Mouse (Mus musculus) gonadal fat pad, adult 2 months (tissue): ENCODE data around the gene Slf2. TPM values are rescaled to one million over a fixed set of nuclear protein-coding genes. Genes with fewer than 3 reads are reported as not detected.

Experiments used
- DNase-seq: peaks from one replicate; pipeline ENCODE4 v3.0.0-alpha.2; 2012; ENCODE audit warnings: low read depth
- polyA plus RNA-seq: library from polyadenylated mRNA; depleted of rRNA; stranded (reverse); fragments of >200 nt; gene quantifications from 2 replicates; pipeline ENCODE4 v1.2.3, GENCODE M21; 2012

The Slf2 gene
- polyA plus RNA-seq, 1 experiment = 53.7 TPM

DNA sequence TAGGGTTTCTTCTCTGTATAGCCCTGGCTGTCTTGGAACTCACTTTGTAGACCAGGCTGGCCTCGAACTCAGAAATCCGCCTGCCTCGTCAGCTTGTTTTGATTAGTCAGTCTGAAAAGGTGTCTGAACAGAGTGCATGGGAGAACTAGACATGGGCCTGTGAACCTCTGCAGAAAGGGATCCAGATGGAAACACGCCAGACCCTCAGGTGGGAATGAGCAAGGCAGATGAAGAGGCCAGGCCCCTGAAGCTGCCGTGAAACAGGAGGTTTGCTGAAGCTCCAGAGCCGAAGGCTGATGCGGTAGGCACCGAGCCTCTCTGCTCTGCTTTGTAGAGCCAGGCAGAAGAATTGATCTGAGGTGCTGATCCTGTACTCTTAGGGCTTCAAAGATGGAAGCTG lies 81.3 kb downstream of the Slf2 start:
- no peak for DNase-seq

DNA sequence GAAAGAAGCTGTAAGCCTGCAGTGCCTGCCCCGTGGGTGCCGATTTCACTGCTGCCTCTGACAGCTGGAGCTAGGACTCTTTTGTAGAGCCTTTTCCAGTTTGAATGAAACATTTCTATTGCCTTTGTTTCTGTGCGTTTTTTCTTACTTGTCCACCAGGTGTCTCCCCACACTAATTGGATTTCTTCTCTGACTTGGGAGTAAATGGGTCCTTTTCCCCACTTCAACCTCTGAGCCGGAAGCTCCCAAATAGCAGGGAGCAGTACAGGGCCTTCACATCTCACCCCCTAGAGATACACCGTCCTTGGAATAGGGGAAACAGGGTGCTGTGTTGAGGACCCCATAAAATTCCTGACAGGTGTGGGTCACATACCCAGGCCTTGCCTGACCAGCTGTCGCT lies 81.7 kb downstream of the Slf2 start:
- DNase-seq = no peak

DNA sequence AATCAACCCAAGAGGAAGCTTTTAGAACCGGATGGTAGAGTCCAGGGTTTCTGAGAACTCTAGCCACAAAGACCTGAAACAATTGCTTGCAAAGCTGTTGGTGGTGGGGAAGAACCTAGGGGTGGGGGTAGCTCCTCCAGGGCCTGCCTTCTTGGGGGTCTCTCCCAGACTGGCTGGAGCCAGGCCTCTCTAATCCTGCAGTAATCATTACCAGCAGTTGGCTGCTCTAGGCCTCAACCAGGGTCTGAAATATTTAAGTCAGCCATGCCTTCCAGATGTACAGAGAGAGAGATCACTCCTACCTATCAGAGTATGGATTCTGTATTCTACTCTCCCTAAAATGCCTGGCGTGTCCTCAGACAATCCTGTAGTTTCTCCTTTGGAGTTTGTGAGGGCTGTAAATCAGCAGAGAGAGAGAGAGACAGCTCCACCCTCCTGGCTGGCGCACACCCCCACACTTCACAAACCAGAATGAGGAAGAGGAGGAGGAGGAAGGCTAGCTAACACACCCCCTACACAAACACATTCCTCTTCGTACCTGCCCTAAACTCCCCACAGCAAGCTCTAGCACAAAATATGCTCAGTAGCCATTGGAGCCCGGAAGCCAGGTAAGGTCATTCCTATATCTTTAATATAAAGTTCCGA lies 82.8 kb downstream of the Slf2 start:
- DNase-seq = no peak

DNA sequence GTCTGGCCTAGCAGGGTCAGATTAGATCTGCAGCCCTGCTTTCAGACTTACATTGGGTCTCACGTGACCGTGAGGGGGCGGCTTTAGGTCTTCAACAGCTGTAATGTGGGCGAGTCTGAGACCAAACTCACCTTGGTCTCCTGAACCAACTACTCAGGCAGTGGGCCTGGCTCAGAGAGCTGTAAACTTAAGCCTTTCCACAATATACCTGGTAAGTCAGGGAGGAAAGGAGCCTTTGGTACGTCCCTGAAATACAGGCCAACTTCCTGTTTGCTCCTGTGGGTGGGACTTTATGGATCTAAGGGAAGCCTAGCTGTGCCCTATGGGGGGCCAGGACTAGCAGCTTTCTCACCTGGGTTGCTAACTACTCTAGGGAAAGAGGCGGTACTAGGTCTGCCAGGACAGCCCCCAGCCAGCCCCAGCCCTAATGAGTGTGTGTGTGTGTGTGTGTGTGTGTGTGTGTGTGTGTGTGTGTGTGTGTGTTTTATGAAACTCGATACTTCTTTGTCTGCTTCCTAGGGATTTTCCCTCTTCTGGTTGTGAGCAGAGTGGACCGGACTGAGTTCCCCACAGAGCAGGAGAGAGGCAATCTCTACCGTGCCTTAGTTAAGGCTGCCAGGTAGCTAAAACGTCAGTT lies 83.5 kb downstream of the Slf2 start, which contains the start of gene Lzts2:
Gene Lzts2 (plus strand): TSS at position 80 of the 637 bp plus-strand sequence.
- no peak for DNase-seq

DNA sequence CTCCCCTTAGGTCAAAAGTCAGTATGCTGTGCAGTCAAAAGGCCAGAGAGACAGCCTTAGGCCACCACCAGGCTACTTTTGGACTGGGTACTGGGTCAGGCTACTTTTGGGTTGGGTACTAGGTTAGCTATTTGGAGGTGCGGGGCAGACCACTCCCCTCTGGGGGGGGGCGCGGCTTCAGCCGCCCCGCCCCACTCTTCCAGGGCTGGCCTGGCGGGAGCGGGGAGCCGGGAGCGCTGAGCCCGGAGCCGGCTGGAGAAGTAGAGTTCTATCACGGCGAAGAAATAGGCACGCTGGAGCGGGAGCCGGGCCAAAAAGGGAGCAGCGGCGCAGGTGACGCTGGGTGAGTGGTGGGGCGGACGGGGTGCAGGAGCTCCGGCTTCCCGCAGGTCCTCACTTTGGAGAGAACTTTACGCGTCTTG lies 84.0 kb downstream of the Slf2 start:
- DNase-seq = no peak

DNA sequence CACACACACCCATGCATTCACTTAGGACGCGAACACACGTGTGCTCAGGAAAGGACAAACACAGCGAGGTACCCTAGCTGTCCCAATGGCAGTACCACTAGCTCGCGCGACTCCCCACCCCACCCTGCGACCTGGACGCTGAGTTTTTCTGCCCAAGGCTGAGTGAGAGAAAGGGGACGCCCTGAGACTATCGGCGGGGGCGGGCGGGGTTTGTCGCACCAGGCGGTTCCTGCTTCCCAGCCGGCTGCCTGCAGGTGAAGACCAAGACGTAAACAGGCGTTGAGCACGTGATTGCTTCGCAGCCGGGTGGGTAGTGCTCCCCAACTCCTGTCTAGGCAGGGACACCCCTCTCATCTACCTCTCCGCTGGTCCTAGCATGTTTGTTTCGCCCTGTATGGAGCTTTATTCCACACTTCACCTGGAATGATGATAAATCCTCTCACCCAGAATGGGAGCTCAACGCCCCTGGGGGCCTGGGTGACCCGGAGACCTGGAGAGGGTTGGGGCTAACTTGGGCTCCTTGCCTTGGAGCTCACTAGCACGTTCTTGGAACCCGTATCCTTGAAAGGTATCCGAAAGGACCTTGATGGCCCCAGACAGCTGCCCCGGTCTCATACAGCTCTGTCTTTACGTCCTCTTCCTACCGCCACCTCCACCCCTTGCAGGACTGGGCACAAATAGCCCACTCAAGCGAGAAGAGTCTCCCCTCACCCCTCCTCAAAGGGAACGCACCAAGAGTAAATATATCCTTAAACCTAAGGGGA lies 84.7 kb downstream of the Slf2 start:
- no peak for DNase-seq

DNA sequence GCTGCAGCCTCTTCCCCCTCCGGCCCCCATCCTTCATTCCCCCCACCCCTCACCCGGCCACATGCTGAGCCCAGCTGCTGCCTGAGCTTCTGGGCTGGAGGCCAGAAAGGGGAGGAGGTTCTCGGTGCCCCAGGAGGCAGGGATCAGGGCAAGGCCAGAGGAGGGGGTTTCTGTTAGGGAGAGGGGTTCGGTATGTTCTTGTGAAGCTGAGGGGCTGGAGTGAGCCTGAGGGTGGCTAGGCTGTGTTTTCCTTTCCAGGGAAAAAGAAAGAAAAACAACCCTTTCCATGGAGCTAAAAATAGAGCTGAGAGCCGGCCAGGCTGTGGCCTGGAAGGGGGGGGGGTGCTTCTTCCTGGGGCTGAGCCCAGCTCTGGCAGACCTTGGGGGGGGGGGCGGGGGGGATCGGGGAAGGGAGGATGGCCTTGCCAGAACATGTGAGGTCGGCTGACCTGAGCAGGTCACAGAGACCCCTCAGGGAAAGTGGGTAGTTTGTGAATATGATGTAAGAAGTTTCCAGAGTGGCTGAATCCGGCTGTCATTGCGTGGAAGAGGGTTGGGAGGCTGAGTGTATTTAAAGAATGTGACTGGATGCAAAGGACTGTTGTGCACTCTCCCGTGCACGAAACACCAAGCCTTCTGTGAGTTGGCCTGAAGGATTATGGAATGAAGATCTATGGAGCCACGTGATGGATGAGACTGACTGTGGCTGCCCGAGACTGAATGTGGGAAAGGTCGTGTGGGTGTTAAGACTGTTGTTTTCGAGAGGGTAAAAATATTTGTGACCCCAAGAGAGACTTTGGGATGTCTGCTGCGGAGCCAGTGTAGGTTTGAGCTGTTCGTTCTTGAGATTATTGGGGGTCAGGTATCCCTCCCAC lies 85.6 kb downstream of the Slf2 start:
- no peak for DNase-seq

DNA sequence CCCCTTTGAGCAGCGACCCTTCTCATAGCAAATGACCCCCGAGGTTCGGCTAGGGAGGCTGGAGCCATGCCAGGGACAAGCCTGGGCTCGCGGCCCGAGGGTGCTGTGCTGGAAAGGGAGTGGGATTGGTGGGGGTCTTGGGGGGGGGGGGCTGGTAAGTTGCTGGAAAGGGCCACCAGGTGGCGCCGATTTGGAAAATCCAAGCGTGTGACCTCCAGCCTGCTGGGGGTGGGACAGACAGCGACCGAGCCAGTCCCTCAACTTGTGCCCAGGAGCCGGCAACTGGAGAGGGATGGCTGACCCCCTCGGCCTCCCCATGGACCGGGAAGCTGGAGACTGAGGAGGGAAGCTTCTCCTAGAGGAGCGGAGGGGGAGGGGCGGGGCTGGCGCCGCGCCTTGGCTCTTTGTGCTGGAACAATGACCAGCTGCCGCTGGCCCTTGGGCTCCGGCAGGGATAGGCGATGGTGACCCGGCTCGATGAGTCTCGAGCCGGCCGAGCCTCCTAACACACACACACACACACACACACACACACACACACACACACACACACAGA lies 86.3 kb downstream of the Slf2 start:
- no peak for DNase-seq

DNA sequence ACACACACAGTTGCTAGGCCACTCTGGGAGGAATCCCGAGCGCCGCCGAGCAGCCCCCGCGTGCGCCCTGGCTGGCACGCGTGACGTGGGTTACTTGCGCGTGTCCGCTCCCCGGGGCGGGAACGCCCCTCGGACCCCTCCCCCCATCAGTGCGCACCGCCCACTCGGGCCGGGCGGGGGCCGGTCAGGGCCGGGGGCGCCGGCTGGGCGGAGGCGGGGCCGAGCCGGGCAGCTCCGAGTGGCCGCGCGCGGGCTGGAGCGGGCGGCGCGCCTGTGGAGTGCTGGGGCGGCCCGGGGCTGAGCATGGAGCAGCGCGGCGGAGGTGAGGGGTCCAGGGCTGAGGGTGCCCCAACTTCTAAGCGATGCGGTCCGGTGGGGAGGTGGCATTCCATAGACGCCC lies 87.0 kb downstream of the Slf2 start:
- DNase-seq = no peak

DNA sequence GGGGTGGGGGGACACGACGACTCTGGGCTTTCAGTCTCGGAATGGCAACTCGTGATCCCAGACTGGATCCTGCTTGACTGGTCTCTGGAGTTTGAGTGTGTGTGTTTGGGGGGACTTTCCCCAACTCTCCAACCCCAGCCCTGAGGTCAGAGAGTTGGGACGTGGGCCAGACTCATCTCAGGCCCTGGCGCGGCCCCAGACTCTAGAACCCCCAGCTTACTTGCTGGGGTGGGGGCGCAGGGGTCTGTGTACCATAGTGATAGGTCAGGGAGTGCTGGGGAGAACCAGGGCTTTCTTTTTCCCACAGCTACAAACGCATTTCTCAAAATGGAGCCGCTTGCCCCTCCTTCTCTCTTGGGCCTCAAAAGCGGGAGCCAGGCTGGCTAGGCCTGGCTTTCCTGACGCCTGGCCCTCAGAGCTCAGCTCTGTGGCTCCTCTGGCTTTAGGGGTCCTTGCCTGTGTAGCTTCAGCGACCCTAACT lies 87.4 kb downstream of the Slf2 start:
- no peak for DNase-seq

DNA sequence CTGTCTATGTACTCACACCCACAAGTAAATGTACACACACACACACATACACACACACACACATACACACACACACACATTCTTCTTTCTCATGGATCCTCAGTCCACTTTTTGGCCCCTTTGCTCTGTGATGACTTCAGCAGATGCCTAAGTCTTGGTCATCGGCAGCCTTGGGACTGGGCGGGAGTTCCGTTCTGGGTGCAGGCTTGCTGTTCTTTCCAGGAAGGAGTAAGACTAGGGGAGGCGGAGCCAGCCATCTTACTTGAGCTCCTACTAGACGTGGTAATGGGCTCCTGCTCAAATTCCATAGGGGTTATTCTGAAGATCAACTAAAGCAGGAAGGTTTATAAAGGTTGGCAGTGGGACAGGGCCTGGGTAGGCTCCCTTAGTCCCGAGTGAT lies 89.4 kb downstream of the Slf2 start:
- no peak for DNase-seq

DNA sequence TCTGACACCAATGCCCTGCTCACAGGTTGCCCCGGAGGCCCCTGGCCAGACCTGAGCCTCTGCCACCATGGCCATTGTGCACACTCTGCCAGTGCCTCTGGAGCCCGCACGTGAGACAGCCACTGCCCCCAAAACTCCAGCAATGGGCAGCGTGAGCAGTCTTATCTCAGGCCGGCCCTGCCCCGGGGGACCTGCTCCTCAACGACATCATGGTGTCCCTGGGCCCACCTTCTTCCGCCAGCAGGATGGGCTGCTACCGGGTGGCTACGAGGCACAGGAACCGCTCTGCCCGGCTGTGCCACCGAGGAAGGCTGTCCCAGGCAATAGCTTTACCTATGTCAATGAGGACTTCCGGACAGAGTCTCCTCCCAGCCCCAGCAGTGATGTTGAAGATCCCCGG lies 90.4 kb downstream of the Slf2 start:
- DNase-seq = no peak

DNA sequence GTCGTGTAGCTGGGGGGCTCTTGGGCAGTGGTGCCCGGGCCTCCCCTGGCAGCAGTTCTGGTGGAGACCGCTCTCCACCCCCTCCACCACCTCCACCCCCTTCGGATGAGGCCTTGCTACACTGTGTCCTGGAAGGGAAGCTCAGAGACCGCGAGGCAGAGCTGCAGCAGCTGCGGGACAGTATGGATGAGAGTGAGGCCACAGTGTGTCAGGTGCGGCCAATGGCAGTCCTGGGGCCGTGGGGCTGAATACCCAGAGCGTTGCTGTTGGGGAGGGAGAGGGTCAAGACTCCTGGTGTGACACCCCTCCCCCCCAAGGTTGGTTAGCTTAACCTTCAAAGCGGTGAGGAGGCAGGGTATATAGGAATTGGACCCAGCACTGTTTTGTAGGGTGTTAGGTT lies 93.0 kb downstream of the Slf2 start:
- no peak for DNase-seq

DNA sequence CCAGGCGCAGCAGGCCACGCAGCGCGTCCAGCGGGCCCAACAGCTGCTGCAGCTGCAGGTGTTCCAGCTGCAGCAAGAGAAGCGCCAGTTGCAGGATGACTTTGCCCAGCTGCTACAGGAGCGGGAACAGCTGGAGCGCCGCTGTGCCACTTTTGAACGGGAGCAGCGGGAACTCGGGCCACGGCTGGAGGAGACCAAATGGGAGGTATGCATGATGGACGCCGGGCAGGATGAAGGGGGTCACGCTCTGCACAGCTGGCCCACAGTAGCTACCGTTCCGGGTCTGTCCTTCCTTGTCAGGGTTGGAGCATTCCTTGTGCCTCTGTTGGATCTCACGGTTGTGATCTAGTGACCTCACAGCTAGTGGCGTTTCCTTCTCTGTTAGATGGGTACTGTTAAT lies 93.8 kb downstream of the Slf2 start:
- no peak for DNase-seq

DNA sequence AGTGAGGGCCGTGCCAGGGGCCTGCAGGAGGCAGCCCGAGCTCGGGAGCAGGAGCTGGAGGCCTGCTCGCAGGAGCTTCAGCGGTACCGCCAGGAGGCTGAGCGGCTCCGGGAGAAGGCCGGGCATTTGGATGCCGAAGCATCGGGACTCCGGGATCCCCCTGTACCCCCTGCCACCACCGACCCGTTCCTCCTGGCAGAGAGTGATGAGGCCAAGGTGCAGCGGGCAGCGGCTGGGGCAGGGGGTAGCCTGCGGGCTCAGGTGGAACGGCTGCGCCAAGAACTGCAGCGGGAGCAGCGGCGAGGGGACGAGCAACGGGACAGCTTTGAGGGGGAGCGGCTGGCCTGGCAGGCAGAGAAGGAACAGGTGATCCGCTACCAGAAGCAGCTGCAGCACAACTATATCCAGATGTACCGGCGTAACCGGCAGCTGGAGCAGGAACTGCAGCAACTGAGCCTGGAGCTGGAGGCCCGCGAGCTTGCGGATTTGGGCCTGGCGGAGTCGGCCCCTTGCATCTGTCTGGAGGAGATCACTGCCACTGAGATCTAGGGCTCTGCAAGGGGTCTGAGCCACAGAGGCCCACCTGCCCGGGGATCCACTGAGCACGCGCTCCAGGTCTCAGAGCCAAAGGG lies 95.1 kb downstream of the Slf2 start:
- DNase-seq = no peak

DNA sequence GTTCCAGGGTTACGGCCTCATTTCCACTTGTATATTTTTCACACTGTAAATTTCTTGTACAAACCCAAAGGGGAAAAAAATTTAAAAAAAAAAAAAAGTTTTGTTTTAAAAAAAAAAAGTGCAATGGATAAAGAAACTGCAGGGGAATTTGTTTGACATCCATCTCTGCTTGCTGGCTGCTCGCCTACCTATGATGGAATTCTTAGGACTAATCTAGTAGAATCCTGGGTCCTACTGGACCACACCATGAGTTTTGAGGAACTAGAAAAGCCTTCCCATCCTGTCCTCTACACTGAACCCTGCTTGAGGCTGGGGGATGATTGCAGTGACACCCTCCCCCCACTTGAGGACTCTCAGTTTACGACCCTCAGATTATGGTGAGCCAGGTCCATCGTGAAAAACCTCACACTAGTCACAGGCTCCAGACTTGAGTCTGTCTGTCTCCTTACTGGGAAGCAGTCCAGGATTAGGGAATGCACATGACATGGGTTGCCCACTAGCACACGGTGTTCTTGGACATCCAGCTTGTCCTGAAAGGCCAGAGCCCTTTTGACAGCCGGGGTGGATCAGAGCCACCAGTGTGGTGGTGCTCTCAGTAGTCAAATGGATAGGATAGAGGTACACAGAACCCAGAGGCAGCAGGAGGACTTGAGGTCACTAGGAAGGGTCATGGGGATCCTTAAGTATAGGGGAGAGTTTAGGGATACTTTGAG lies 96.2 kb downstream of the Slf2 start:
- no peak for DNase-seq

DNA sequence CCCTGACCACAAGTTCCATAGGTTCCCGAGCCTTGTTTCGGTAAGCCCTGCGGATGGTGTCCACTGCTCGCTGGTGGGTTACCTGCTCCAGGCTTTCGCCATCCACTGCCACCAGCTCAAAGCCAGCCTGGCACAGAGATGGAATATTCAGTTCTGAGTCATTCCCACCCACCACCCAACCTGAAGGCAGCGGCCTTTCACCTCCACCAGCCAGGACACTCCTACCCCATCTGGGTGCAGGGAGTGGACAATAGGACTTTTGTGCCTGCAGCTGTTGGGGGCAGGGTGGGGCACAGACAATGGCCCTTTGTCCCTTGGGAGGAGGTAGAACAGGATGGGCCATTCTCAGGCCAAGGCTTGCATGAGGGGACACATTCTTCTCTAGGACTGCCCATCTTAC lies 96.9 kb downstream of the Slf2 start:
- no peak for DNase-seq

DNA sequence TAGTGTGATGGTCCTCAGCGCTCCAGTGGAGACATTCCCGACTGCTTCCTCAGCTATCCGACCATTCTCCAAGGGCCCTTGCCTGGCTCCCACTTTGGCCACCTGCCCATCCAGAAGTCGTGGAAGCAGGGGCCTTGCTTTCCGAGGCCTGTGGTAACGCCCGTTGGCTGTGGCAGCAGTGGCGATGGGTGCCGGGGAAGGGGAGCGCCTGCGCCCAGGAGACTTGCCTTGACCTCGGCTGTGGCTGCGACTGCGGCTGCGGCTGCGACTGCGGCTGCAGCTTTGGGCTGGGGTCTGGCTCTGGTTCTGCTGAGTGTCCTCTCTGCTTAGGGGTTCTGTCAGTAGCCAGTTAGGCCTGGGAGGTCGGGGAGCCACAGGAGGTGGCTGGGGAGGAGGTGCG lies 97.8 kb downstream of the Slf2 start:
- DNase-seq = no peak

DNA sequence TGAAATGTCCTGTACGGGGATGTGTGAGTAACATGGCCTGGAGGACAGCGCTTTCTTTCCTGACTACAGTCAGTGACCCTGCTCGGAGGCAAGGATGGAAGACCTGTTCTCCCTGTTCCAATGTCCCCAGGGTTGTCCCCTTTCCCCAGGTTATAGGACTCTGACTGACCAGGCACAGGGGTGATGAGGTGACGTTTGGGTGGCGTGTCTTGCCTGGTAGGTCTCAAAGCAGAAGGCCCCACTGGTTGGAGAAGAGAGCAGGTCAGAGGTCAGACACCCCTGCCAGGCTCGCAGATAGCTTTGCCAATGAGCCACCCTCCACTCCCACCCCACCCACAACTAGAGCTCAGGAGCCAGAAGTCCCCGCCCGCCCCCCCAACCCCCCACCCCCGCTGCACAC lies 98.6 kb downstream of the Slf2 start:
- no peak for DNase-seq

DNA sequence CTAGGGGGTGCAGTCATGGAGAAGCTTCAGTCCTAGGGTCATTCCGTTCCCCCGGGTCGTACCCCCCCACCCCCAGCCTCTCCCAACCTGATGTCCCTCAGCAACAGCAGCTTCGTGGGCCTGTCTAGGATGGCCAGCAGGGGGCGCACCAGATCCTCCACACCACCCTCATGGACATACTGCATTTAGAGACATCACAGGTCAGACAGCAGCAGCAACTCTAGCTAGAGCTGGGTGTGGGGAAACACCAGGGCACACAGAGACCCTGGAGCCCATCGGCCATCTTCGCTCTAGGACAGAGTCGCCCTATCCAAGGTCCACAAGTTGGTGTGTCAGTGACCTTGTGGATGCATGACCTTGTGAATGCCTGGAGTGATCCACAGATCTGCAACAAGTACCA lies 99.2 kb downstream of the Slf2 start:
- no peak for DNase-seq
